Mouse (Mus musculus): ENCODE data around the gene Gm28553. TPM values are rescaled to one million over a fixed set of nuclear protein-coding genes. Genes with fewer than 3 reads are reported as not detected.
"Not testable (repeated sequence)": the region's sequence is repeated elsewhere in the genome, so short reads cannot be mapped to it uniquely, and the experiment has no call there.

Gene Gm28553
- total RNA-seq (2014; rRNA removed) (not detected in 2 replicates), polyA plus RNA-seq (2015; fragmentation: Nextera tagmentation; extraction: Ambion mirVana) (not detected in 2 replicates)

DNA sequence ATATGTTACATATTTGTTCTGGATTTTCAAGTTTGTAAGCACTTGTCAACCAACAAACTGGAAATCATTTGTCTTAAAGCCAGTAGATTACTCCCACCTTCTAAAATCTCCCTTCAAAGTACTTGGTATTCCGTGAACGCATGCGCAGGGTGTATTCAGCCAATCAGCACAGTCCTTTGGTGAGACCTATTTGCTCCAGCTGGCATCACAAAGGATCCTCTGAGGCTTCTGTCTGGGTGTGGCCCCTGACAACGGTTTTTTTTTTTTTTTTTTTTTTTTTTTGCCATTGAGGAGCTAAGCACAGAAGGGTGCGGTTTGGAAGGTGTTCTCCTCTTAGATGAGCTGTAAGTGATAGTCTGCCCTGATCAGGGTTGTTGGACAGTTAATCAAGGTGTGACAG is at the start of gene Gm28553:
Gm28553 (plus strand) TSS at position 301 of the 400 bp plus-strand sequence.
- not testable (repeated sequence) for ATAC-seq; H3K9ac ChIP-seq (replicated peaks; ENCODE audit: low read length); H3K9me3 ChIP-seq (ENCODE audit: low read length); H3K27ac ChIP-seq; H3K4me3 ChIP-seq (ENCODE audit: low read length); H3K27me3 ChIP-seq (ENCODE audit: insufficient read depth, low read length); H3K4me1 ChIP-seq (ENCODE audit: insufficient read depth, low read length); H3K4me2 ChIP-seq (ENCODE audit: low read depth, low read length); DNase-seq (ENCODE audit: low spot score); H3K36me3 ChIP-seq (ENCODE audit: insufficient read depth, low read length)
- no CpG with 5 or more reads among the region's 5 CpGs for WGBS
